ENCODE assay signal across 8 mouse cellular contexts in the genomic region with DNA sequence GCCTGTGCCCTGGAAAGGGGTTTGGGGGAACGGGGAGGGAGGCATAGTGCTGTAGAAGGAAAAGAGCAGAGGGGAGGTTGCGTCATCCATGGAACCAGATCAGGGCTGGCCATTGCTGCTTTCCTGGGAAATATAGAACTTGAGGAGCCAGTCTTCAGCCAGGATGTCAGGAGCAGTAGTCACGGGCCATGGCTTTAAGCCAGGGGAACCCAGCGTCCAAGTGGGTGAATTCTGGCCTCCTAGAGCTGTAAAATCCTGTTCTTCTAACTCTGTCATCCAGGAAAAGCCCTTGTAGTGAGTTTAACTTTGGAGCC. TPM values are rescaled to one million over a fixed set of nuclear protein-coding genes. Genes with fewer than 3 reads are reported as not detected.
A peak's percentile ranks its signal among the peaks of the same experiment; 100 is the strongest.
DNase-seq lines count a peak whose midpoint lies in the region; ATAC-seq and TF ChIP-seq lines count a peak whose summit lies in the region.

No protein-coding gene starts in this region.

- CTCF ChIA-PET in Patski (lab: Charles Lee) = no interaction called here

- no peaks in the 10 kb centered on the region for H3K36me3 ChIP-seq in hindbrain, postnatal 0 days (ENCODE audit: insufficient read depth, low read length)

- peak overlapping the region; percentile 28; the same call in 1 of the 2 replicates for H3K27ac ChIP-seq in hindbrain, postnatal 0 days

- ATAC-seq in Patski = peak; percentile 45
- ATAC-seq in hindbrain, postnatal 0 days = 0 out of 2 replicates have a peak, but pooled peaks have one; percentile 15

- POLR2A ChIA-PET in Patski (lab: Charles Lee) = no interaction called here

- no peaks in the 10 kb centered on the region for H3K9me3 ChIP-seq in hindbrain, postnatal 0 days (ENCODE audit: low read length)

- intact Hi-C loops in gastrocnemius, postnatal 36 days (cut with DNase I) = no loop called here

- whole genome bisulfite sequencing in hindbrain, postnatal 0 days = 33% methylated on average over 4 of the region's 4 CpGs

- no peak overlapping the region for H3K4me3 ChIP-seq in hindbrain, postnatal 0 days (ENCODE audit: low read length)

- in situ Hi-C loops in Patski (cut with MboI; ENCODE audit: low pct_unique_long_range_greater_than_20kb) = loop anchor here (25.0 kb wide), 1 partner anchor 99 kb away; a partner anchor contains a TSS

- H3K4me2 ChIP-seq in hindbrain, postnatal 0 days (ENCODE audit: low read depth, low read length) = peak overlapping the region; percentile 36

- TF ChIP-seq CTCF in Patski (IDR thresholded peaks at IDR 0.05) = no peak
- no peak for TF ChIP-seq CTCF in hindbrain, postnatal 0 days (IDR thresholded peaks at IDR 0.05; ENCODE audit: low read depth)

- DNase-seq in cerebellum, adult 9-11 months = peak; percentile 44
- no peak for DNase-seq in cerebellum, adult 11 months
- DNase-seq in Patski (ENCODE audit: low read depth, low spot score) = no peak
- no peak for DNase-seq in hindbrain, postnatal 0 days (ENCODE audit: low spot score)
- peak; percentile 36 for DNase-seq in lung, postnatal 14 days
- DNase-seq in gastrocnemius, postnatal 10 days = no peak
- DNase-seq in frontal cortex, adult 2 months (ENCODE audit: extremely low spot score in 1 of 2, low spot score in 1 of 2) = no peak
- DNase-seq in gastrocnemius, postnatal 36 days = no peak

- H3K27me3 ChIP-seq in Patski = no peaks in the 10 kb centered on the region
- H3K27me3 ChIP-seq in hindbrain, postnatal 0 days (ENCODE audit: insufficient read depth, low read length) = no peaks in the 10 kb centered on the region

- peaks cover 25% of the 10 kb centered on the region for H3K4me1 ChIP-seq in hindbrain, postnatal 0 days (ENCODE audit: insufficient read depth, low read length)

- 0 out of 2 replicates have a peak overlapping the region, but pooled peaks have one; percentile 13 for H3K9ac ChIP-seq in hindbrain, postnatal 0 days (replicated peaks; ENCODE audit: low read length)

RNA-seq across cellular contexts. Expression of a gene that starts 8.8 kb away (rescaled TPM):
- polyA plus RNA-seq in Patski (2021) = 0.53 TPM
- 23.9 and 40.1 TPM in 2 replicates for total RNA-seq in hindbrain, postnatal 0 days (2014; rRNA removed)
- polyA plus RNA-seq in hindbrain, postnatal 0 days (2015; fragmentation: Nextera tagmentation; extraction: Ambion mirVana) = 12.5 and 14.1 TPM in 2 replicates
- total RNA-seq in gastrocnemius, postnatal 10 days (2021) = 1 to 10 TPM in 1 of 2 experiments, under 1 TPM in 1; 0.99 to 1.2 TPM
- 32.9 and 38.2 TPM in 2 replicates for polyA plus RNA-seq in frontal cortex, adult 2 months (2012; rRNA removed)
- total RNA-seq in gastrocnemius, postnatal 36 days (2021) = under 1 TPM in 1 of 2 experiments, not detected in 1; 0.05 TPM

Comparison
In these comparisons a context has a peak if more than half of its experiments do, and no peak if none do; other contexts are left out.
1. DNase-seq: peak in cerebellum, adult 9-11 months (single experiment) and lung, postnatal 14 days (single experiment); none in cerebellum, adult 11 months (single experiment), Patski (single experiment), hindbrain, postnatal 0 days (single experiment), gastrocnemius, postnatal 10 days (single experiment), frontal cortex, adult 2 months (0 of 2) and gastrocnemius, postnatal 36 days (0 of 2).
2. RNA of a gene that starts 8.8 kb away (total RNA-seq): 23.9 to 40.1 TPM in hindbrain, postnatal 0 days; 0.99 to 1.2 TPM in gastrocnemius, postnatal 10 days and 0.05 TPM in gastrocnemius, postnatal 36 days; every median in the first group is over 10 times any median in the second.